Mouse (Mus musculus) brain, adult 2 months (tissue): ENCODE data around the gene Zbtb8a.
"Not testable (repeated sequence)": the region's sequence is repeated elsewhere in the genome, so short reads cannot be mapped to it uniquely, and the experiment has no call there.

ENCODE experiments used
- DNase-seq: peaks from one replicate; pipeline ENCODE4 v3.0.0; 2011; ENCODE audit warnings: low read depth, low spot score

Gene Zbtb8a

GRCm38 (mm10) chr4:129377601-129378390 lies at the start of gene Zbtb8a:
Gene Zbtb8a, minus strand, starts transcription at chr4:129378116.
- peak; percentile 75 for DNase-seq

GRCm38 (mm10) chr4:129418321-129418720 lies 40.4 kb upstream of the Zbtb8a start:
- no peak for DNase-seq

- DNase-seq = no peak
These were observed 38.6 kb upstream of the Zbtb8a start for GRCm38 (mm10) chr4:129416478-129416877.

GRCm38 (mm10) chr4:129415892-129416291 lies 38.0 kb upstream of the Zbtb8a start:
- DNase-seq = no peak

GRCm38 (mm10) chr4:129410991-129411390 lies 33.1 kb upstream of the Zbtb8a start:
- no peak for DNase-seq

- not testable (repeated sequence) for DNase-seq
These were observed 32.6 kb upstream of the Zbtb8a start for GRCm38 (mm10) chr4:129410532-129410931.

- DNase-seq = peak; percentile 73
These were observed 28.5 kb upstream of the Zbtb8a start for GRCm38 (mm10) chr4:129406447-129406846.

- no peak for DNase-seq
These were observed 21.9 kb upstream of the Zbtb8a start for GRCm38 (mm10) chr4:129399813-129400212.

GRCm38 (mm10) chr4:129396960-129397359 lies 19.0 kb upstream of the Zbtb8a start:
- no peak for DNase-seq

- no peak for DNase-seq
These were observed 16.4 kb upstream of the Zbtb8a start for GRCm38 (mm10) chr4:129394089-129394870.

- no peak for DNase-seq
These were observed 13.1 kb upstream of the Zbtb8a start for GRCm38 (mm10) chr4:129390936-129391557.

GRCm38 (mm10) chr4:129390216-129390743 lies 12.4 kb upstream of the Zbtb8a start:
- no peak for DNase-seq

GRCm38 (mm10) chr4:129388404-129388803 lies 10.5 kb upstream of the Zbtb8a start:
- no peak for DNase-seq

GRCm38 (mm10) chr4:129386989-129387388 lies 9.1 kb upstream of the Zbtb8a start:
- no peak for DNase-seq

- DNase-seq = no peak
These were observed 8.5 kb upstream of the Zbtb8a start for GRCm38 (mm10) chr4:129386269-129386946.

GRCm38 (mm10) chr4:129385685-129386084 lies 7.8 kb upstream of the Zbtb8a start:
- no peak for DNase-seq

- no peak for DNase-seq
These were observed 6.5 kb upstream of the Zbtb8a start for GRCm38 (mm10) chr4:129384440-129384839.

GRCm38 (mm10) chr4:129383586-129383985 lies 5.7 kb upstream of the Zbtb8a start:
- DNase-seq = no peak

GRCm38 (mm10) chr4:129382488-129382887 lies 4.6 kb upstream of the Zbtb8a start:
- no peak for DNase-seq

GRCm38 (mm10) chr4:129382029-129382428 lies 4.1 kb upstream of the Zbtb8a start:
- DNase-seq = no peak

- peak; percentile 29 for DNase-seq
These were observed 3.2 kb upstream of the Zbtb8a start for GRCm38 (mm10) chr4:129381148-129381547.
